Mouse (Mus musculus) NIH3T3 (cell line): Measurements from ENCODE around the gene Olfr586.

Experiments
- DNase-seq: peaks from one replicate; pipeline ENCODE4 v3.0.0-alpha.2; 2012; ENCODE audit warnings: low read depth

Gene Olfr586

GRCm38 (mm10) chr7:103125538-103125937 lies at the start of gene Olfr586:
Gene Olfr586, minus strand, starts transcription at chr7:103125638.
- DNase-seq = no peak

GRCm38 (mm10) chr7:103169697-103170096 lies 44.3 kb upstream of the Olfr586 start:
- no peak for DNase-seq

GRCm38 (mm10) chr7:103156256-103156655 lies 30.8 kb upstream of the Olfr586 start, which contains the start of gene Olfr589:
Gene Olfr589, minus strand, starts transcription at chr7:103156356.
- no peak for DNase-seq

GRCm38 (mm10) chr7:103140579-103140978 lies 15.1 kb upstream of the Olfr586 start, which contains the start of gene Olfr588-ps1:
Gene Olfr588-ps1, plus strand, starts transcription at chr7:103140879.
- DNase-seq = no peak

- peak; percentile 1 for DNase-seq
Measured at GRCm38 (mm10) chr7:103119406-103119805, 6.0 kb downstream of the Olfr586 start.

- DNase-seq = no peak
Measured at GRCm38 (mm10) chr7:103097420-103097819, 28.0 kb downstream of the Olfr586 start, which contains the start of gene Olfr585. Gene Olfr585, plus strand, starts transcription at chr7:103097720.

GRCm38 (mm10) chr7:103081585-103081984 lies 43.9 kb downstream of the Olfr586 start, which contains the start of gene Olfr584:
Gene Olfr584, plus strand, starts transcription at chr7:103081885.
- DNase-seq = no peak
